Mouse (Mus musculus) MEL (cell line): ENCODE measurements around the gene Plcg1.

ENCODE experiments used
- CHD1 ChIP-seq: IDR thresholded peaks from 2 replicates; pipeline ENCODE4 v1.6.1; 2012; ENCODE audit warnings: low read depth, mild to moderate bottlenecking, inconsistent platforms, low read length, improper control_type of control experiment
- CHD2 ChIP-seq: IDR thresholded peaks from 2 replicates; pipeline ENCODE4 v1.6.1; 2011; ENCODE audit warnings: low read length, improper control_type of control experiment
- CTCF ChIP-seq, 3 experiments: IDR thresholded peaks in 2 of 3; conservative IDR thresholded peaks in 1 of 3; 2 replicates each; pipeline ENCODE4 v1.5.1; 2011 to 2012; ENCODE audit warnings: low read length in 3 of 3, low read depth in 2 of 3, mild to moderate bottlenecking in 2 of 3, improper control_type of control experiment in 1 of 3, inconsistent platforms in 1 of 3, mixed read lengths in 1 of 3, moderate library complexity in 1 of 3; ENCODE audit not compliant: control insufficient read depth in 1 of 3, insufficient read depth in 1 of 3, poor library complexity in 1 of 3, severe bottlenecking in 1 of 3
- ELF1 ChIP-seq: IDR thresholded peaks from 2 replicates; pipeline ENCODE4 v1.6.1; 2014; ENCODE audit warnings: low read depth, mild to moderate bottlenecking, inconsistent platforms, low read length, improper control_type of control experiment, moderate library complexity
- GATA1 ChIP-seq: IDR thresholded peaks from 2 replicates; pipeline ENCODE4 v1.6.1; 2011; ENCODE audit warnings: low read depth, low read length, improper control_type of control experiment
- MEF2A ChIP-seq: IDR thresholded peaks from 2 replicates; pipeline ENCODE4 v1.6.1; 2014; ENCODE audit warnings: low read depth, mild to moderate bottlenecking, inconsistent platforms, low read length, improper control_type of control experiment; ENCODE audit not compliant: poor library complexity, insufficient replicate concordance, severe bottlenecking; ENCODE audit errors: extremely low read depth
- MXI1 ChIP-seq: IDR thresholded peaks from 2 replicates; pipeline ENCODE4 v1.6.1; 2011; ENCODE audit warnings: mild to moderate bottlenecking, low read depth, low read length, improper control_type of control experiment
- POLR2A ChIP-seq, 2 experiments: IDR thresholded peaks; 2 replicates each; pipeline ENCODE4 v1.6.1; 2011 to 2012; ENCODE audit warnings: low read length in 2 of 2, mild to moderate bottlenecking in 2 of 2, control low read depth in 1 of 2, improper control_type of control experiment in 1 of 2, low read depth in 1 of 2, moderate library complexity in 1 of 2; ENCODE audit not compliant: control insufficient read depth in 1 of 2, insufficient read depth in 1 of 2, poor library complexity in 1 of 2
- POLR2AphosphoS2 ChIP-seq: IDR thresholded peaks from 2 replicates; pipeline ENCODE4 v1.6.1; 2011; ENCODE audit warnings: low read length, improper control_type of control experiment
- POLR2AphosphoS5 ChIP-seq: IDR thresholded peaks from 2 replicates; pipeline ENCODE4 v1.6.1; 2012; ENCODE audit warnings: low read depth, borderline replicate concordance, mild to moderate bottlenecking, inconsistent platforms, low read length, moderate library complexity, mixed read lengths
- SMC3 ChIP-seq: IDR thresholded peaks from 2 replicates; pipeline ENCODE4 v1.6.1; 2011; ENCODE audit warnings: low read depth, low read length, improper control_type of control experiment
- TCF12 ChIP-seq: IDR thresholded peaks from 2 replicates; pipeline ENCODE4 v1.6.1; 2014; ENCODE audit warnings: low read depth, mild to moderate bottlenecking, inconsistent platforms, low read length, improper control_type of control experiment, moderate library complexity
- USF2 ChIP-seq, 2 experiments: IDR thresholded peaks; 2 replicates each; pipeline ENCODE4 v1.6.1; 2011 to 2012; ENCODE audit warnings: improper control_type of control experiment in 2 of 2, low read length in 2 of 2, borderline replicate concordance in 1 of 2, inconsistent platforms in 1 of 2, low read depth in 1 of 2, mild to moderate bottlenecking in 1 of 2; ENCODE audit not compliant: insufficient read depth in 1 of 2
- ZMIZ1 ChIP-seq: IDR thresholded peaks from 2 replicates; pipeline ENCODE4 v1.6.1; 2012; ENCODE audit warnings: low read depth, mild to moderate bottlenecking, inconsistent platforms, low read length, improper control_type of control experiment, moderate library complexity

DNA sequence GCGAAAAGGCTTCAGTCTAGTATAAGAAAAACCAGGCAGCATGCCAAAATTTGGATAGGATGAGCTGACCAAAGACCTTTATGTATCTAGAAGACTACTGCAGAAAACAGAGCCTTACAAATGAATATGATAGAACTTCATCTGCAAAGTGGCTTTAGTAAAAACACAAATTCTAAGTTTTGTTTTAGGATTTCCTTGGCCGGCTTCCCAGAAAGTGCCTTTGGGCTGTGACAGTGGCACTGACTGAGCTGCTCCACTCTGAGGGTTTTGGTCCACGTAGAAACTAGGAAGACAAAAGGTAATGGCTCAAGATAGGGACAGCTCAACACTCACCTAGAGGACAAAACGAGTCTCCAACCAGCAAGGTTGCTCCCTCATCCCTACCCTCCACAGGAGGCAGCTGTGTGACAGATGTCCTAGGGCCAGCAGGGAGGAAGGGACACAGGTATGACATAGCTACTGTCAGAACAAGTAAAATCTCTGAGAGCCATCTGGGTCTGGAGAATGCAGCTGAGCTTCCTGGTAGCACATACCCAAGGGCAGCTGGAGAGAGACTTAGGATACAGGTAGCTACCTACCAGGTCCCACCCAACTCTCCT is 37.1 kb downstream of the Plcg1 start:
- TF ChIP-seq ELF1 = no peak
- no peak for TF ChIP-seq CHD1
- TF ChIP-seq POLR2AphosphoS2 = no peak
- no peak for TF ChIP-seq SMC3
- TF ChIP-seq CTCF (IDR thresholded peaks at IDR 0.05 in 2 of 3, conservative IDR thresholded peaks at IDR 0.05 in 1 of 3; ENCODE audit: control insufficient read depth in 1 of 3, insufficient read depth in 1 of 3, low read depth in 2 of 3, low read length in 3 of 3, poor library complexity in 1 of 3, severe bottlenecking in 1 of 3) = no peak
- no peak for TF ChIP-seq GATA1
- TF ChIP-seq ZMIZ1 = no peak
- TF ChIP-seq POLR2A (IDR thresholded peaks at IDR 0.05; ENCODE audit: control insufficient read depth in 1 of 2, insufficient read depth in 1 of 2, low read depth in 1 of 2, low read length in 2 of 2, poor library complexity in 1 of 2) = no peak
- no peak for TF ChIP-seq CHD2
- TF ChIP-seq POLR2AphosphoS5 = no peak
- no peak for TF ChIP-seq MEF2A
- TF ChIP-seq MXI1 = no peak
- TF ChIP-seq USF2 (IDR thresholded peaks at IDR 0.05; ENCODE audit: borderline replicate concordance in 1 of 2, insufficient read depth in 1 of 2, low read depth in 1 of 2, low read length in 2 of 2) = no peak
- TF ChIP-seq TCF12 = no peak
